Mouse (Mus musculus) thymus, adult 2 months (tissue): ENCODE results near the gene C1qtnf5. TPM values are rescaled to one million over a fixed set of nuclear protein-coding genes. Genes with fewer than 3 reads are reported as not detected.

Experiments used
- DNase-seq: peaks from one replicate; pipeline ENCODE4 v3.0.0; 2021
- H3K27ac ChIP-seq: fragments of 200-500 bp; 2 replicates; pipeline ENCODE4 v1.5.1; 2012; ENCODE audit warnings: low read length, control low read depth; ENCODE audit not compliant: control insufficient read depth, insufficient read depth
- H3K27me3 ChIP-seq: fragments of 200-500 bp; 2 replicates; pipeline ENCODE4 v1.6.1; 2012; ENCODE audit warnings: mild to moderate bottlenecking, low read length, moderate library complexity, mixed read lengths; ENCODE audit not compliant: control insufficient read depth, insufficient read depth
- H3K36me3 ChIP-seq: fragments of 200-500 bp; 2 replicates; pipeline ENCODE4 v1.6.1; 2012; ENCODE audit warnings: mild to moderate bottlenecking, low read length, moderate library complexity; ENCODE audit not compliant: control insufficient read depth, insufficient read depth
- H3K4me1 ChIP-seq: fragments of 200-500 bp; replicated peaks from 2 replicates; pipeline ENCODE4 v1.6.1; 2012; ENCODE audit warnings: low read length; ENCODE audit not compliant: control insufficient read depth, insufficient read depth
- H3K4me3 ChIP-seq: fragments of 200-500 bp; 2 replicates; pipeline ENCODE4 v1.5.1; 2012; ENCODE audit warnings: mild to moderate bottlenecking, low read length, control low read depth, moderate library complexity; ENCODE audit not compliant: control insufficient read depth, insufficient read depth
- CTCF ChIP-seq: fragments of 200-500 bp; IDR thresholded peaks from 2 replicates; pipeline ENCODE4 v1.5.1; 2012; ENCODE audit warnings: mild to moderate bottlenecking, control low read depth, low read length, moderate library complexity, borderline replicate concordance; ENCODE audit not compliant: control insufficient read depth, poor library complexity, insufficient read depth; ENCODE audit errors: extremely low read depth
- POLR2A ChIP-seq: fragments of 200-500 bp; IDR thresholded peaks from 2 replicates; pipeline ENCODE4 v1.6.1; 2012; ENCODE audit warnings: mild to moderate bottlenecking, low read length, control low read depth, moderate library complexity; ENCODE audit not compliant: control insufficient read depth, poor library complexity, insufficient read depth; ENCODE audit errors: extremely low read depth
- WGBS: fragments of 180-500 bp; shearing (Covaris S2); methylation state at CpG from one replicate; pipeline ENCODE4 v1.1.7; 2018; 5-methylcytosine and 5-hydroxymethylcytosine counted together
- polyA plus RNA-seq: library from polyadenylated mRNA; depleted of rRNA; stranded (reverse); fragments of >200 nt; gene quantifications from 2 replicates; pipeline ENCODE4 v1.2.3, GENCODE M21; 2012

The C1qtnf5 gene
- polyA plus RNA-seq, 1 experiment, result 5.0 TPM

GRCm38 (mm10) chr9:44135731-44136411 is 28.8 kb downstream of the C1qtnf5 start:
- no peak for DNase-seq
- H3K27me3 ChIP-seq, result peaks cover 13% of the 10 kb centered on the region; the same call in 1 of the 2 replicates
- no peak overlapping the region for H3K4me3 ChIP-seq
- TF ChIP-seq CTCF (no peak), POLR2A (no peak)
- 80% methylated on average over 7 of the region's 7 CpGs for WGBS
- peaks cover 25% of the 10 kb centered on the region for H3K4me1 ChIP-seq
- no peak overlapping the region for H3K27ac ChIP-seq
- H3K36me3 ChIP-seq, result no peaks in the 10 kb centered on the region

- TF ChIP-seq POLR2A (no peak), CTCF (no peak)
- 39% methylated on average over 4 of the region's 4 CpGs for WGBS
Measured at GRCm38 (mm10) chr9:44137846-44138245, 30.8 kb downstream of the C1qtnf5 start.

GRCm38 (mm10) chr9:44141951-44142350 is 34.9 kb downstream of the C1qtnf5 start:
- Histone ChIP-seq H3K27ac (no peak overlapping the region), H3K36me3 (peaks cover 53% of the 10 kb centered on the region), H3K27me3 (no peaks in the 10 kb centered on the region), H3K4me3 (no peak overlapping the region), H3K4me1 (no peaks in the 10 kb centered on the region)
- no peak for TF ChIP-seq POLR2A
- no peak for TF ChIP-seq CTCF
- WGBS, result 95% methylated on average over 5 of the region's 5 CpGs
- no peak for DNase-seq

More at GRCm38 (mm10) chr9:44137846-44138245, 30.8 kb downstream of the C1qtnf5 start:
- H3K4me1 ChIP-seq, result peaks cover 19% of the 10 kb centered on the region
- H3K27me3 ChIP-seq, result peaks cover 13% of the 10 kb centered on the region; the same call in 1 of the 2 replicates
- H3K4me3 ChIP-seq, result no peak overlapping the region
- H3K27ac ChIP-seq, result no peak overlapping the region
- no peak for DNase-seq
- peaks cover 15% of the 10 kb centered on the region for H3K36me3 ChIP-seq

GRCm38 (mm10) chr9:44143421-44143820 is 36.4 kb downstream of the C1qtnf5 start:
- H3K27me3 ChIP-seq, result no peaks in the 10 kb centered on the region
- no peak for TF ChIP-seq POLR2A
- H3K27ac ChIP-seq, result no peak overlapping the region
- DNase-seq, result no peak
- 90% methylated on average over 5 of the region's 5 CpGs for WGBS
- peaks cover 68% of the 10 kb centered on the region for H3K36me3 ChIP-seq
- H3K4me1 ChIP-seq, result no peaks in the 10 kb centered on the region
- no peak overlapping the region for H3K4me3 ChIP-seq

GRCm38 (mm10) chr9:44144023-44144717 is 37.1 kb downstream of the C1qtnf5 start:
- no peak for DNase-seq
- H3K4me1 ChIP-seq, result no peaks in the 10 kb centered on the region
- WGBS, result 75% methylated on average over 7 of the region's 8 CpGs
- H3K4me3 ChIP-seq, result no peak overlapping the region
- H3K27ac ChIP-seq, result no peak overlapping the region
- H3K36me3 ChIP-seq, result peaks cover 75% of the 10 kb centered on the region
- TF ChIP-seq POLR2A (no peak), CTCF (no peak)
- no peaks in the 10 kb centered on the region for H3K27me3 ChIP-seq

DNA sequence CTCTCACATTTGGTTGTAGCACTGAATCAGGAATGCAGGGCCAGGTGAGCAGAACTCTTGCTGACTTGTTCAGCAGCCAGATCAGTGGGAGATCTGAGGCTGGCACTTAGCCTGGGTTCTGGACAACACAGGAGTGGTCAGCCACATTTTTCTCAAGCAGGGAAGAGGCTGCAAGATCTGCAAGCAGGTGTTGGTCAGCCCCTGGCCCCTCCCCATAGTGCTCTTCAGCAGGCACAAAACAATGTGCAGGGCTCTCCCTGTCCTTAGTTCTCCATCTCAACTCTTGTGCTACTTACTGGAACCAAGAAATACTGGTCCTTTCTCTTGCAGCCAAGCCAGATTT is 37.6 kb downstream of the C1qtnf5 start:
- peaks cover 81% of the 10 kb centered on the region for H3K36me3 ChIP-seq
- no peak for DNase-seq
- H3K27ac ChIP-seq, result no peak overlapping the region
- TF ChIP-seq CTCF, result no peak
- TF ChIP-seq POLR2A, result no peak
- H3K4me1 ChIP-seq, result no peaks in the 10 kb centered on the region
- no peak overlapping the region for H3K4me3 ChIP-seq
- no peaks in the 10 kb centered on the region for H3K27me3 ChIP-seq
